Mouse (Mus musculus): ENCODE results near the gene Cdk14. TPM values are rescaled to one million over a fixed set of nuclear protein-coding genes. Genes with fewer than 3 reads are reported as not detected.

Cdk14 gene
- polyA plus RNA-seq, 2 experiments = 0.68 to 1.4 TPM

- DNase-seq (ENCODE audit: low read depth in 3 of 3, low spot score in 3 of 3) (no peak), ATAC-seq (ENCODE audit: insufficient read depth) (no peak)
- no peaks in the 10 kb centered on the region for H3K9me3 ChIP-seq (ENCODE audit: control insufficient read depth, low read length)
- WGBS (ENCODE audit: insufficient replicate concordance) = 70% methylated on average over 3 of the region's 3 CpGs
- H3K4me1 ChIP-seq (replicated peaks; ENCODE audit: control insufficient read depth in 2 of 2, insufficient read depth in 2 of 2, low read length in 1 of 2) = no peaks in the 10 kb centered on the region
- no peak overlapping the region for H3K27ac ChIP-seq
- H3K27me3 ChIP-seq (ENCODE audit: control insufficient read depth, insufficient read depth, low read length) = no peaks in the 10 kb centered on the region
- TF ChIP-seq EP300 (IDR thresholded peaks at IDR 0.05; ENCODE audit: low read depth) (no peak), CTCF (IDR thresholded peaks at IDR 0.05; ENCODE audit: low read depth) (no peak)
- H3K9ac ChIP-seq (replicated peaks) = no peak overlapping the region
- no peak overlapping the region for H3K4me2 ChIP-seq (ENCODE audit: low read depth)
- no peaks in the 10 kb centered on the region for H3K36me3 ChIP-seq (replicated peaks; ENCODE audit: control insufficient read depth, insufficient read depth, low read depth)
- H3K4me3 ChIP-seq (ENCODE audit: insufficient read depth in 1 of 2, low read depth in 2 of 2, low read length in 2 of 2) = no peak overlapping the region
Observed at GRCm38 (mm10) chr5:5266787-5267126, 153.4 kb downstream of the Cdk14 start.

- Histone ChIP-seq H3K4me1 (replicated peaks; ENCODE audit: control insufficient read depth in 2 of 2, insufficient read depth in 2 of 2, low read length in 1 of 2) (no peaks in the 10 kb centered on the region), H3K9me3 (ENCODE audit: control insufficient read depth, low read length) (no peaks in the 10 kb centered on the region), H3K9ac (replicated peaks) (no peak overlapping the region), H3K36me3 (replicated peaks; ENCODE audit: control insufficient read depth, insufficient read depth, low read depth) (no peaks in the 10 kb centered on the region), H3K4me3 (ENCODE audit: insufficient read depth in 1 of 2, low read depth in 2 of 2, low read length in 2 of 2) (no peak overlapping the region), H3K27ac (no peak overlapping the region), H3K4me2 (ENCODE audit: low read depth) (no peak overlapping the region), H3K27me3 (ENCODE audit: control insufficient read depth, insufficient read depth, low read length) (no peaks in the 10 kb centered on the region)
- peak; percentile 62 for ATAC-seq (ENCODE audit: insufficient read depth)
- peak in 2 of 3 experiments; percentile 10 to 55 for DNase-seq (ENCODE audit: low read depth in 3 of 3, low spot score in 3 of 3)
- 50% methylated on average over 10 of the region's 10 CpGs for WGBS (ENCODE audit: insufficient replicate concordance)
- no peak for TF ChIP-seq EP300 (IDR thresholded peaks at IDR 0.05; ENCODE audit: low read depth)
- TF ChIP-seq CTCF (IDR thresholded peaks at IDR 0.05; ENCODE audit: low read depth) = peak; percentile 72
Observed at GRCm38 (mm10) chr5:5265861-5266786, 154.0 kb downstream of the Cdk14 start.

- Histone ChIP-seq H3K27me3 (ENCODE audit: control insufficient read depth, insufficient read depth, low read length) (no peaks in the 10 kb centered on the region), H3K4me1 (replicated peaks; ENCODE audit: control insufficient read depth in 2 of 2, insufficient read depth in 2 of 2, low read length in 1 of 2) (no peaks in the 10 kb centered on the region), H3K4me3 (ENCODE audit: insufficient read depth in 1 of 2, low read depth in 2 of 2, low read length in 2 of 2) (no peak overlapping the region), H3K9ac (replicated peaks) (no peak overlapping the region), H3K4me2 (ENCODE audit: low read depth) (no peak overlapping the region), H3K9me3 (ENCODE audit: control insufficient read depth, low read length) (no peaks in the 10 kb centered on the region), H3K36me3 (replicated peaks; ENCODE audit: control insufficient read depth, insufficient read depth, low read depth) (no peaks in the 10 kb centered on the region), H3K27ac (no peak overlapping the region)
- WGBS (ENCODE audit: insufficient replicate concordance) = 52% methylated on average over 8 of the region's 8 CpGs
- TF ChIP-seq CTCF (IDR thresholded peaks at IDR 0.05; ENCODE audit: low read depth) (no peak), EP300 (IDR thresholded peaks at IDR 0.05; ENCODE audit: low read depth) (no peak)
- DNase-seq (ENCODE audit: low read depth in 3 of 3, low spot score in 3 of 3) (no peak), ATAC-seq (ENCODE audit: insufficient read depth) (no peak)
Observed at GRCm38 (mm10) chr5:5265401-5265841, 154.7 kb downstream of the Cdk14 start.

- Histone ChIP-seq H3K4me2 (ENCODE audit: low read depth) (no peak overlapping the region), H3K27ac (no peak overlapping the region), H3K36me3 (replicated peaks; ENCODE audit: control insufficient read depth, insufficient read depth, low read depth) (no peaks in the 10 kb centered on the region), H3K4me1 (replicated peaks; ENCODE audit: control insufficient read depth in 2 of 2, insufficient read depth in 2 of 2, low read length in 1 of 2) (no peaks in the 10 kb centered on the region), H3K9ac (replicated peaks) (no peak overlapping the region), H3K4me3 (ENCODE audit: insufficient read depth in 1 of 2, low read depth in 2 of 2, low read length in 2 of 2) (no peak overlapping the region), H3K9me3 (ENCODE audit: control insufficient read depth, low read length) (no peaks in the 10 kb centered on the region), H3K27me3 (ENCODE audit: control insufficient read depth, insufficient read depth, low read length) (no peaks in the 10 kb centered on the region)
- no peak for DNase-seq (ENCODE audit: low read depth in 3 of 3, low spot score in 3 of 3)
- TF ChIP-seq CTCF (IDR thresholded peaks at IDR 0.05; ENCODE audit: low read depth) (no peak), EP300 (IDR thresholded peaks at IDR 0.05; ENCODE audit: low read depth) (no peak)
- 47% methylated on average over 2 of the region's 2 CpGs for WGBS (ENCODE audit: insufficient replicate concordance)
- ATAC-seq (ENCODE audit: insufficient read depth) = no peak
Observed at GRCm38 (mm10) chr5:5264712-5265111, 155.4 kb downstream of the Cdk14 start.

- no peak for DNase-seq (ENCODE audit: low read depth in 3 of 3, low spot score in 3 of 3)
- H3K4me2 ChIP-seq (ENCODE audit: low read depth) = no peak overlapping the region
Observed at GRCm38 (mm10) chr5:5261725-5262296, 158.3 kb downstream of the Cdk14 start.

More at GRCm38 (mm10) chr5:5261725-5262296, 158.3 kb downstream of the Cdk14 start:
- WGBS (ENCODE audit: insufficient replicate concordance) = 57% methylated on average over 14 of the region's 14 CpGs
- Histone ChIP-seq H3K27ac (no peak overlapping the region), H3K4me1 (replicated peaks; ENCODE audit: control insufficient read depth in 2 of 2, insufficient read depth in 2 of 2, low read length in 1 of 2) (no peaks in the 10 kb centered on the region), H3K9me3 (ENCODE audit: control insufficient read depth, low read length) (no peaks in the 10 kb centered on the region), H3K4me3 (ENCODE audit: insufficient read depth in 1 of 2, low read depth in 2 of 2, low read length in 2 of 2) (no peak overlapping the region), H3K36me3 (replicated peaks; ENCODE audit: control insufficient read depth, insufficient read depth, low read depth) (no peaks in the 10 kb centered on the region), H3K27me3 (ENCODE audit: control insufficient read depth, insufficient read depth, low read length) (no peaks in the 10 kb centered on the region), H3K9ac (replicated peaks) (no peak overlapping the region)
- TF ChIP-seq EP300 (IDR thresholded peaks at IDR 0.05; ENCODE audit: low read depth) (no peak), CTCF (IDR thresholded peaks at IDR 0.05; ENCODE audit: low read depth) (no peak)
- ATAC-seq (ENCODE audit: insufficient read depth) = no peak
